Mouse (Mus musculus) splenic B cell, adult 2 months (primary cell): ENCODE data around the gene 9130008F23Rik.

Experiments
- DNase-seq: peaks from one replicate; pipeline ENCODE4 v3.0.0-alpha.2; 2011; ENCODE audit warnings: low read depth, low spot score
- H3K27me3 ChIP-seq: 2 replicates; pipeline ENCODE4 v1.6.1; 2012; ENCODE audit warnings: mild to moderate bottlenecking, low read length, moderate library complexity, mixed read lengths; ENCODE audit not compliant: control insufficient read depth, poor library complexity, insufficient read depth, severe bottlenecking
- H3K36me3 ChIP-seq: 2 replicates; pipeline ENCODE4 v1.6.1; 2012; ENCODE audit warnings: mild to moderate bottlenecking, low read length, moderate library complexity, mixed read lengths; ENCODE audit not compliant: control insufficient read depth, poor library complexity, insufficient read depth, severe bottlenecking

9130008F23Rik gene

GRCm38 (mm10) chr17:40873582-40874011 lies 6.8 kb downstream of the 9130008F23Rik start:
- H3K27me3 ChIP-seq: no peaks in the 10 kb centered on the region
- no peak for DNase-seq
- no peaks in the 10 kb centered on the region for H3K36me3 ChIP-seq

- DNase-seq: no peak
- H3K27me3 ChIP-seq: no peaks in the 10 kb centered on the region
- H3K36me3 ChIP-seq: no peaks in the 10 kb centered on the region
Measured at GRCm38 (mm10) chr17:40872626-40873025, 7.7 kb downstream of the 9130008F23Rik start.

GRCm38 (mm10) chr17:40868952-40869747 lies 11.2 kb downstream of the 9130008F23Rik start:
- H3K36me3 ChIP-seq: no peaks in the 10 kb centered on the region
- H3K27me3 ChIP-seq: no peaks in the 10 kb centered on the region
- DNase-seq: no peak

- no peaks in the 10 kb centered on the region for H3K36me3 ChIP-seq
- H3K27me3 ChIP-seq: no peaks in the 10 kb centered on the region
- no peak for DNase-seq
Measured at GRCm38 (mm10) chr17:40855065-40855464, 25.3 kb downstream of the 9130008F23Rik start.

GRCm38 (mm10) chr17:40837308-40837707 lies 43.1 kb downstream of the 9130008F23Rik start:
- H3K36me3 ChIP-seq: no peaks in the 10 kb centered on the region
- DNase-seq: no peak
- no peaks in the 10 kb centered on the region for H3K27me3 ChIP-seq

GRCm38 (mm10) chr17:40831870-40832269 lies 48.5 kb downstream of the 9130008F23Rik start:
- no peaks in the 10 kb centered on the region for H3K27me3 ChIP-seq
- H3K36me3 ChIP-seq: no peaks in the 10 kb centered on the region
- no peak for DNase-seq
